Mouse (Mus musculus) c-Kit-positive CD71-negative TER-119-negative erythroid progenitor cells, embryonic 14.5 days (primary cell): ENCODE data around the gene Iqsec2.

Experiments used
- DNase-seq: peaks from one replicate; pipeline ENCODE4 v3.0.0-alpha.2; 2013; ENCODE audit warnings: low read depth

The Iqsec2 gene

DNA sequence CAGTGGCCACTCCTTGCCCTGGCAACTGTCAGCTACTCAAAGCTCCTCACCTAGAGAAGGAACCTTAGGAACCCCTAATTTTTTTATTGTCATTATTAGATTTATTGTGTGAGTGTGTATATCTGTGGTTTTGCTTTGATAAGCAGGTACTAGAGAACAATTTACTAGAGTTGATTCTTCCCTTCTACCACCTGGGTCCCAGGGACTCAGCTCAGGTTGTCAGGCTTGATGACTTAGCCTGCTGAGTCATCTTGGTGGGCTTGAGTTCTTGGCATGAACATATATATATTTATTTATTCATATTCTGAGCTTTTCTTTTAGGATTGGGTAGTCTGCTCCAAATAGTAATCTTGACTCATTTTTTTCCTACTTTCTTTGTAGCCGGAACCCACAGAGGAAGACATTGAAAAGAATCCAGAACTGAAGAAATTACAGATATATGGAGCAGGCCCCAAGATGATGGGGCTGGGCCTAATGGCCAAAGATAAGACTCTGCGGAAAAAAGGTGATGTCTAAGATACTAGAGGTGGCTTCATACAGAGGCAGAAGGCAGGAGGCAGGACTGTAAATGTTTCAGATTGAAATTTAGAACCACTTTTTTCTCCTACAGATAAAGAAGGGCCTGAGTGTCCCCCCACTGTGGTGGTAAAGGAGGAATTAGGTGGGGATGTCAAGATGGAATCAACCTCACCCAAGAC is 100.6 kb downstream of the Iqsec2 start:
- DNase-seq: no peak

DNA sequence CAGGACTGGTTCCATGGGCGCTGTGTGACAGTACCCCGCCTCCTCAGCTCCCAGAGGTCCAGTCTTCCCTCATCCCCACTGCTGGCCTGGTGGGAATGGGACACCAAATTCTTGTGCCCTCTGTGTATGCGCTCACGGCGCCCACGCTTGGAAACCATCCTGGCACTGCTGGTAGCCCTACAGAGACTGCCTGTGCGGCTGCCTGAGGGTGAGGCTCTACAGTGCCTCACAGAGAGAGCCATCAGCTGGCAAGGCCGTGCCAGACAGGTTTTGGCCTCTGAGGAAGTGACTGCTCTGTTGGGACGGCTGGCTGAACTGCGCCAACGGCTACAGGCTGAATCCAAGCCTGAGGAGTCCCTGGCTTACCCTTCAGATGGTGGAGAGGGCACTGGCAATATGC is 127.1 kb downstream of the Iqsec2 start:
- DNase-seq: no peak
